Mouse (Mus musculus) inflammation-experienced regulatory T-cells, adult 6 months (primary cell): ENCODE results near the gene Immt. TPM values are rescaled to one million over a fixed set of nuclear protein-coding genes. Genes with fewer than 3 reads are reported as not detected.
A peak's percentile ranks its signal among the peaks of the same experiment; 100 is the strongest.
"Not testable (repeated sequence)": the region's sequence is repeated elsewhere in the genome, so short reads cannot be mapped to it uniquely, and the experiment has no call there.

Experiments used
- ATAC-seq: one replicate; pipeline ENCODE4 v1.8.0; 2017
- polyA plus RNA-seq, 3 experiments: library from polyadenylated mRNA; unstranded; fragments of 100-300 nt; shearing (Covaris generic); gene quantifications; one replicate each; pipeline ENCODE4 v1.2.1; 2017

The Immt gene
- polyA plus RNA-seq, result 100 to 1,000 TPM; 107 to 131 (median 127) TPM

DNA sequence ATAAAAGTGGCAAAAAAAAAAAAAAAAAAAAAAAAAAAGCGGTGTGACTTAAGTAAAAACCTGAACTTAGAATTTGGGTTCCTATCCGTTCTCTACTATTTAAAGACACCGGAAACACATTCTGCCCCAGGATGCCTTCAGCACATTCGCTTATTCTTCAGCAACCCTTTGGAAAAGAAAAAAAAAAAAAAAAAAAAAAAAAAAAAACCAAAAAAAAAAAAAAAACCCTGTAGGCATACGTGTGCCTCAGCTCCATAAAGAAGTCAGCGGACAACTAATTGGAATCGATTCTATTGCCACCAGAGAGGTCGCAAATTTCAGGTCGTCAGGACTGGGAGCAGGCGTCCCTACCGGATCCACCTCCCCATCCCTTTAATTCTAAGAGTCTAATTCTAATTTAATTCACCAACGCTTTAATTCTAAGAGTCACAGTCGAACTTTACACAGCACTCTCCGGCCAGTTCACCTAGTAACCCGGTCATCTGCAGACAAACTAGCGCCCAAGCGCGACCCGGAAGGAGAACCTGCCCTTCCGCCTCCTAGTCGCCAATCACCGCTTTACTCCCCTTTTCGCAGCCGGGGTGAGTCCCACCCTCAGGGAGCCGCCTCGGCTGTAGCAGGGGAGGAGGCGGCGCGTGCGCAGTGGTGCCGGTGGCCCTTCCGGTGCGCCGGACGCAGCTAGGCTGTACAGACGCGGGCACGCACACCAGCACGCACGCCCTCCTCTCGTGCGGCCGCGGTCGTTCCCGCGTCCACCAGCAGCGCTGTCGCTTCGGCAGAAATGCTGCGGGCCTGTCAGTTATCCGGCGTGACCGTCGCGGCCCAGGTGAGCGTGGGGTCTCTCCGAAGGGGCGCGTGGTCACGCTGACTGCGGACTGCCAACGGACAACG lies at the start of gene Immt:
Gene Immt, plus strand, starts transcription at position 642 of the 891 bp plus-strand sequence.
- ATAC-seq, result peak; percentile 82

DNA sequence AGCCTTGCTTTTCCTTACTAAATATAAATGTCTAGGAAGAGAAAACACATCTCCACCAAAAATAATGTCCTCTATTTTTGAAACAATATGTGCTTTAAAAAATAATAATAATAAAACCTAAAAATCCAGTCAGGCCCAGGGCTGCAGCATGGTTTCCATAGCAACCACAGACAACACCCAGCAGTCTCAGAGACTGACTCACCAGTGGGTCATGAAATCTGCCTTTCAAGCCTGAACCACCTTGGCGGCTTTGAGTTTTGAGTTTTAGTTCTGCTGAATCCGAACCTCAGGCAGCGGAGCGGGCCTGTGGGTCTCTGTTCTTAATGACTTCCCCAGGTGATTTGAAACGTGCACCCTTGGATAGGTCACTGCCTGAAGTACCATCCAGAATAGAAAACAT lies 48.0 kb upstream of the Immt start:
- ATAC-seq, result no peak

DNA sequence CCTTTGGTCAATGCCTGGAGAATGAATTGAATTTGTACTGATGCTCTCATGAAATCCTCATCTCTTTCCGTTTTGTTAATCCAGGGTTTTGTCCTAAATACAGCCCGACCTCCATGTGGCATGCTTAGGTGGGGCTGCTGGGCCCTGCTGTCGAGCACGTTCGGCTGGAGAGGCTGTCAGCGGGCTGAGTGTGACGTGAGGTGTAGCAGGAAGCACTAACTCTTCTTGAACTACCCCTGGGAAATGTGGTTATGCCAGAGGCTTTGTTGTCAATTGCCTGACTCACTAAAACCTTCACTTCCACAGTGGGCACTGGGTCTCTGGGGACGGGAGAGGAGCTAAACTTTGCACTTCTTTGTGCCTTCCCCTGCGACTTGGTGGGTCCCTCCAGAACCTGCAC lies 42.8 kb upstream of the Immt start:
- ATAC-seq, result no peak

DNA sequence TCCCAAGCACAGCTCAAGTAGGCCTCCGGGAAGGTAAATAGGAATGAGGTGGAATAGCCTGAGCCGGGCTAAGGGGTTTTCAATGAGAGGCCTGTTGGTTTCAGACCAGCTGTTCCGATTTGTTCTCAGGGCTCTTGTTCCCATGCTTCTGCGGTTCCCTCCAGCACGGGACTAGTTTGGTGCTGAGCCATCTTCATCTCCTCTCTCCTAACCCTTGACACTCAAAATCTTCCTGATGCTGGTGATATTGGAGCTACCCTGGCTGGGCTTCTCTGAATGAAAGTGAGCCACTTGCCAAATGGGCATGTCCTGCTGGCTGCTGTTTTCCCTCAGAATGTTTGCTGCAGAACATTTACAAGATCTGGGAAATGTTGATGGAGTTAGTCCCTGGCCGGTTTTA lies 39.4 kb upstream of the Immt start:
- no peak for ATAC-seq

DNA sequence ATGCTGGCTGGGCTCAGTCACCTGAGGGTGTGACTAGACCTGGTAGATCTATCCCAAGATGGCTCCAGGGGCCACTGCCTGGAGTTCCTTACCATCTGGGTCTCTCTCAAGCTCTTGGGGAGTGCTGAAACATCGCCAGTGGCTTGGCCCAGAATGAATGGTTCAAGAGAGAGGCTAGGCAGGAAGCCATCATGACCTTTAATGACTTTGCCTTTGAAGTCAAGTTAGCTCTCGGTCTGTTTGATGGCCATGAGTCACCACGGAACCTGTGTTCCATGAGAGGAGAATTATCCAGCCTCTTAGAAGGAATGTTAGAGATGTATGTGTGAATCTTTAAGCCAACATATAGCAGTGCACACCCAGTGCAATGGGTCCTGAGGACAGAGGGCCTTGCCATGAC lies 31.7 kb upstream of the Immt start:
- ATAC-seq, result no peak

DNA sequence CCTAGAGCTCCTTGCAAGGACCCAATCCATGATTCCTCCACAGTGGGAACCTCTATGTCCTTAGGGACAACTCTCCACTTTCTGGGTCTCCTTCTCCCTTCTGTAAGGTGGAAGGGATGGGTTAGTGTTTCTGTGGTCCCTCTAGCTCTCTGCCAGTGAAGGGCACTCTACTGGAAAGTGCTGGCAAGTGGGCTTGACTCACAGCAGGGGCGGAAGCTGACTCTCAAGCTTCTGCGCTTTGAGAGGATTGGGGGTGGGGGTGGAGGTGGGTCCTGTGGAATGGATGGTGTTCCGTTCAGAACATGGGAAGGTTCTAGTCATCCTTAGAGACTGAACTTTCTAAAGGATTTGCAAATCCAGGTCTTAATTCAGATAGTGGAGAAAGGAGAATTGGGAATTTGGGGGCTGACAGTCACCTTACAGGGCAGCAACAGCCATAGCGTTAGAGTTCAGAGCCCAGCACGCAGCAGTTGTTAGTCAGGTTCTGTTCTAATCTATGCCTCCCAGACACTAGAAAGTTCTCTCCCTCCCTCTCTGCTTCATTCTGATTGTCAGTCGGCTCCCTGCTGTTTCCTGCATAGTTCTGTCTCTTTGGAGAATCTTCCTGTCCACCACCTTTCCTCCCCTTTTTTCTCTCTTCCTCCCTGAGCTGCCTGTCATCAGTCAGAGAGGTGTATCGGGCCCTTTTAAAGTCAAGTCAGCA lies 30.0 kb upstream of the Immt start:
- no peak for ATAC-seq

DNA sequence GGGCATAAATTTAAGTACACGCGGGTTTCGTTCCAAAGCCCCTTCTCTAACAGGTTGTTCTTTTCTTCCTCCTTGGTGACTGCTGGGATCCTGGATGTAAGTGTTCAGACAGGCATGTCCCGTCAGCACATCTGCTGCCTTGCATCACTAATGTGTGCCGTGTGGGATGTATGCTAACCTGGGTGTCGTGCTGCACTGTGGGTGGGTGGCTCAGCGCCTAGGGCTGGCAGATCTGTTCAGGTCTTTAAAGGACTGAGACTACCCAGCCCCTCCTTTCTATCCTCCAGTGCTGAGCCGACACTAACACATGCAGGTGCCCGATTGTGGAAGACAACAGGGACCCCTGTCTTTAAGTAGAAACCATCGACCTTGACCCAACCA lies 29.4 kb upstream of the Immt start:
- no peak for ATAC-seq

DNA sequence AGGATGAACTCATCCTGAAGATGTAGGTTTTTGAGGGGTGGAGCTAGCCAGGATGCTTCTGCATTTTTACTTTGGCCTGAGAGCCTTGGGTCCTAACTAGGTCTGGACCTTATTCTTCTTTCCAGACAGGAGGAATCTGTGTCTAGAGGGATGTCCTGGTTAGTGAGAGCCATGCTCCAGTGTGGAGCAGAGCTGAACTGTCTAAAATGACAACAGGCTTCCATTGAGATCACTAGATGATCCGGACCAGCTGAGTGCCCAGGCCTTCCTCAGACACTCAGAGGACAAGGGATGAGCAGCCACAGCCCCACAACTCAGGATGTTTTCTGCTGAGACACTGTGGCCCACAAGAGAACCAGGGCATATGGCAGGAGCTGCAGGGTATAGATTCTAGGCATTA lies 27.5 kb upstream of the Immt start:
- ATAC-seq, result no peak

DNA sequence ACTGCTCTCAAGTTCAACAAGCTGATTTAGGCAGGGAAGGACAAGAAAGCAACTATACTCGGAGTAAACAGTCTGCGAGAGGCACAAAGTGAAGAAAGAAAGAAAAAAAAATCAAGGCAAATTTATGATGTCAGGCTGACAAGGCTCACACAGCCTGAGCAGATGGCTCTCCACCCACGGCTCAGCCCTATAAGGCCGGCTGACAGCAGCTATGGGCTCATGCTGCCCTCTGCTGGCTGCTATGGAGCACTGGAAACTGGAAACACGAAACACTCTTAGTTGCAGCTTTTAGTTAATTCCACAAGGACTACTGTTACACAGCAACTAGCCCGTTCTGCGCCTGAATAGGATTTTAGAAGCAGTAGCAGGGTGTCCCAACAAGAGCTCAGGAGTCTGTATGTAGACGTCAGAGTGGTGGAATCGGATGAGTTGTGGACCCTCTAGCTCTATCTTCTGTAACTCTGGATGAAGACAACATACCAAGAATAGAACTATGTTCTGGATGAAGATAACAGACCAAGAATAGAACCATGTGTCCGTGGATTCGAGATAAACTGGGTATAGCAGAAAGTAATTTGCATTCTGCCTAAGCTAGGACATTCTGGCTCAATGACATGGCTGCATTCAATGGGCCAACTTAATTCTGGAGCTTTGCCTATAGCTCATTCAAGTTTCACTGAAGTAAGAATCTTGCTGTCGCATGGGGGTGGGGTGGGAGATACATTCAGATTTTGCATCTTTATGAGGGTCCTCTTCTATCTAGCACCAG lies 26.9 kb upstream of the Immt start:
- ATAC-seq, result peak; percentile 95

DNA sequence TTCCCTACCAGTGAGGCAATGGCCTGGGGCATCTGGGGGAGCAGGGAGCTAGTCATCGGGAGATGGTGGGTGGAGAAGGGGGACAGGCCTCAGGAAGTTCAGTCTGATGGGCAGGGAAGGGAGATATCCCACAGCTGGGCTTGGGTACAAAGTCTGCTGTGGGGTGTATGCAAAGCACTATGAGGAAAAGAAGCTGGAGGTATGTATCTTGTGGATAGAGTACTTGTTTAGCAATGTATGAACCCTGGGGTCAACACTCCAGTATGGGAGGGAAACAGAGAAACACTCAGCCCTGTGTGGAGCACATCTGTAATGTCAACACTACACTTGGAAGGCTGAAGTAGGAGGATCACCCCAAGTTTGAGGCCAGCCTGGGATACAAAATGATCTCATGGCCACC lies 24.4 kb upstream of the Immt start:
- ATAC-seq, result no peak

DNA sequence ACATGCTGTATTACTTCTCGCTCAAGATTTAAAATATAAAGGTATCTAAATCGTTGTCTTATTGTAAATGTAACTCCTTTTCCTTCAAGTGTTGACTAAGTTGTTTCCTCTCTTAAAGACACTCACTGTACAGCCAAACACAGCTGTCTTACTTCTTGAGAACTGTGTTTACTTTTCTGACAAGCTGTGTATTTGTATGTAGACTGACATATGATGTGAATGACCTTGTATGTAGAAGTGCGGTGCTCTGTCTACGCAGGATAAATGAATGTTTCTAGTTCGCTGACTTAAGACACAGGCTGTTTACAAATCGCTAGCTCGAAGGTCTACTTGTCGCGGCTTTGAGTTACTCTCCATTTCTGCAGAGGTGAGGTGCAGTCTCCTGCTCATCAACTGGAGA lies 21.2 kb upstream of the Immt start:
- no peak for ATAC-seq

DNA sequence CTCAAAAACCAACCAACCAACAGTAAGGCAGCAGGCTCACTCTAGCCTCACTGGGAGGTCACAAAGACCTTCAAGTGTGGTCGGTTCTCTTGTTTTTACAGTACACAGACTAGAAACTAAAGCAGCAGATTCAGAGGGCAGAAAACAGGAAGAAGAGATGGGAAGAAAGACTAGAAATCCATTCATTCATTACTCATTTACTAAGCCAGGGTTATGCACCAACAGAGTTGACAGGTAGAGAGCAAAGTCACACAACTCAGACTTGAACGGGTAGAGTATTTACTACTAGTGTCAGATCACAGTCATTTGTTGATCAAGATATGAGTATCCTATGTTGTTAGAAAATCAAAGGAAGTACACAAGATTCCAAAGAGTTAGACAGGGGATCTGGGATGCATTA lies 18.3 kb upstream of the Immt start:
- ATAC-seq, result no peak

DNA sequence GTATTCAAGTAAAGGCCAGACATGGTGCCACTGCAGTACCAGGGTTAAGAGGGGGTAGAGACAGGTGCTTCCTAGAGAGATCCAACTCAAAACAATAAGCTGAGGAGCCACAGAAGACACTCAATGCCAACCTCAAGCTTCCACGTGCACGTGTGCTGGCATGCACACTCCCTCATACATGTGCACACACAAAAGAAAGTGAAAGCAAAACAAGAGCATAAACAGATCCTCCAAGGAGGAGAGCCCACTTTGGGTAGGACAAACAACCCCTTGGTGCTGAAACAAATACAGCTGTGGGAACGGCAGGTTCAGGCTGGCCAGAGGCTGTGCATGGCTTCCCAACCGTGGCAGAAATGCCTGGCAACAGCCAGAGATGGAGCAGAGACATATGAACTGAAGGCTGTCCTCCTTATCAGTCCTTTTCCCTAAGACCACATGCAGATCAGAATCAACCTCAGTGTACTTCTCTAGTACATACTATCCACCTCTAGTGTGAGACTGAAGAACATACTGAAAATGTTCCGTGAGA lies 11.3 kb upstream of the Immt start:
- ATAC-seq, result no peak

DNA sequence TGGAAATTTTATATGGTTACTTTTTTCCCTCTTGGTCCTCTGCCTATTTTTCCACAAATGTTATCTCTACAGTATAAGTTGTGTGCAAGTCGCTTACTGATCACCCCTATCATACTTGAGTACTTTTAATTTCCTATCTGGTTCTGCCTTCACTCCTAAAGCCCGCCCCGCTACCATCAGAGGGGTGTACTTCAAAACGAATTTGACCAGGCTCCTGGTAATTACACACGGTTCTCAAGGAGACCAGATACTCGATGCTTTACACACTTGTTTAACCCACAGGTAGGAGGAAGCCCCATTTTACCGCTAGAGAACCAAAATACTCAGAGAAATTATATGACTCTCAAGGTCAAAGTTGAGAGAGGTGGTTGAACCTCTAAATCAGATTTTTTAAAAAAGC lies 8.0 kb upstream of the Immt start:
- ATAC-seq, result peak; percentile 7

DNA sequence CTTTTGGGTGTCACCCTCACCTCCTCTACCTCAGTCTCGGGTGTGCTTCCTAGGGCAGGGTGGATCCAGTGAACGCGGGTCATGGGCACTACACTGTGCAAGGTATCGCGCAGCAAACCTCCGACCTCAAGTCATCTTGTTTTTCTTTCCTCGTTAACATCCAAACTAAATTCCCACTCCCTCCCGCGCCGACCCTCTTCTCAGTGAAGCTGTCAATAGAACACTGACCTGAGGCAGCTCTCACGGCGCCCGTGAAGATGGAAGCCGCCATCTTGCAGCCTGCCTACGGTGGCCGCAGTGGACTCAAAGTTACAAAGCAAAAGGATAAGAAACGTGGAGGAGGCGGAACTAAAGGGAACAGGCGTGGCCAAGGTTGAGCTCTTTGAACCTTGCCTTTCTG lies 7.6 kb upstream of the Immt start:
- peak; percentile 97 for ATAC-seq

DNA sequence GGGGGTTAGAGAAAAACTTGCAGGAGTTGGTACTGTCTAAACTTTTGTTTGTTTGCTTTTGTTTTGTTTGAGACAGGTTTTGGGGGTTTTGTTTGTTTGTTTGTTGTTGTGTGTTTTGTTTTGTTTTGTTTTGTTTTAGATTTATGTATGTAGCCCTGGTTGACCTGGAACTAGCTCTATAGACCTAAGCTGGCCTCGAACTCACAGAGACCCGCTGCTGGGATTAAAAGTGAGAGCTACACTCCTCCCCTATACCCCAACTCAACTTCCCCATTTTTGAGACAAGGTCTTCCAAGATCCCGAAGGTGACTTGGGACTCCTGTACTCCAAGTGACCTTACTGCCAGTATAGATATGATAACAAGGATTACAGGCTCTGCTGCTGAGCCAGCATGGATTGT lies 7.2 kb upstream of the Immt start:
- no peak for ATAC-seq

DNA sequence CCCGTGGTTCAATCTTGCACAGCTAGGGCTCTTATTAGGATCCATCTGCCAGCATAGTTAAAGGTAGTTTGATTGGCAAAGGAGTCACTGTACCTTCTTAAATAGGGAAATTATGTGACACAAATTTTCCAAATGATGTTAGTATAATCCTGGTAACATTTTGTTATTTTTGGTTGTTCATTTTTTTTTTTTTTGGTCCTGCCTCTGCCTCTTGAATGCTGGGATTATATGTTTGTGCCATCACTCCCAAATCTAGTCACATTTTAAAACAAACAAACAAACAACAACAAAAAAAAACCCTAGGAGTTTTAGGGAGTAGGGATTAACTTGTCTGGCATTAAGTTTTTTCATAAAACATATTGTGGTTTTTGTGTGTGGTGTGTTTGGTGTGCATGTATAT lies 4.3 kb upstream of the Immt start, which contains the start of gene Mrpl35:
Gene Mrpl35, minus strand, starts transcription at position 101 of the 400 bp plus-strand sequence.
- ATAC-seq, result no peak

DNA sequence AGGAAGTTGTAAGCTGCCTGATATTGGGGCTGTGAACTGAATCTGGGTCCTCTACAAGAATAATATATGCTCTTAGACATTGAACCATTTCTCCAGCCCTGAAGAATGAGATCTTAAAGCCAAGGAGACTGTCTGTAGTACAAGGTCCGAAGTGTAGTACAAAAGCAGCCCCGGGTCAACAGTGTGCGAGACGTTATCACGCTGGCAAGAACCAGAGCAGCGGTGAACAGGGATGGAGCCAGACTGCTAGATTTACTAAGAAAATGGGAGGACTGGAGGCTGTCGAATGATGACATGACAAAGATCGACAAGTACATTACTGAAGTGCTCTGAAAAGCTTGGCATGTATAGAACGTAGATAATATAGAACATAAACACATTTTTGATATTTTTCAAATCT lies 1.4 kb upstream of the Immt start:
- no peak for ATAC-seq

DNA sequence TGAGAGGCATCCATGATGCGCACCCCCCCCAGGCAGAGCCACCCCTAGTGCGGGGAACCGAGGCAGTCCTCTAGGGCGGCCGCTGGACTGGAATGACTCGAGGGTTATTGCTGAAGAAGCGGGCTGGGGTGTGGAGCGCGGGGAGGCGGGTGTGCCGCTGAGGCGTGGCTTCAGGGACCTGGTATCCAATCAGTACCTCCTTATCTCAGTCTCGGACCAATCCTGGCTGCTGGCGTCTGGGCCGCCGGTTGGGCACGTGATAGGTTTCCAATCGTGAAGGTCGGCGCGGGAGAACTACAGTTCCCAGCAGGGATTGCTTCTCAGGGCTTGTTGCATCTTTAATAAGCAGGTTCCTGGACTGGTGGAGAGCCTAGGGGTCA lies 440 bp downstream of the Immt start:
- peak; percentile 98 for ATAC-seq

DNA sequence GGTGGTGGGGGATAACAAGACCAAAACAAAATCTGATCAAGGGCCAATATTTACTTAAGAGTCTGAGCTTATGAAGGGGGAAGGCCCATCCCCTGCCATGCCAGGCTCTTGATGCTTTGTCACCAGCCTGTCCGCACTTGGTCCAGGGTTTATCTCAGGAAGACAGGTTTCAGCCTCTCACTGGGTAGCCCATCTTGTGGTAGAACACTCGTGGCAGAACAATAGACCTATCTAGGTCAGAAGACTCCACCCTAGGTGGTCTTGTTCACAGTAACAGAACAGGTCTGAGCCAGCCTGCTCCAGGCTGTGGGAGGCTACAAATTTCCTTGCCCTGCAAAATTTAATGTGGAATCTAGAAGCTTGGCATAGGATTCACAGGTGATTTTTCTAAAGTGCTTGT lies 5.7 kb downstream of the Immt start:
- ATAC-seq, result no peak

DNA sequence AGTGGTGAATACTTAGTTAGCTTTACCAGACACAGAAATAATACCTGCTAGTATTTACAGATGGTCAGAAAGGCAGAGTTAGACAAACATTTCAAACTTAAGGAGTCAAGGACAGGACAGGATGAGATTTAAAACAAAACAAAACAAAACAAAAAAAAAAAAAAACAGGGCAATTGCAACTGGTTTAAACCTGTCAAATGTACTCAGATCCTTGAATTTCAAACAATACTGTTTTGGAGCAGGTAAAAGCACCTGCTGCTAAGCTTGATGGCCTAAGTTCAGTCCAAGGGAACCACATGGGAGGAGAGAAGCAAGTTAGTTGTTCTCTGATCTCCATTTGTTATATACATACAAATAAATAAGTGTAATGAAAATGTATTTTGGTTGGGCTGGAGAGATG lies 8.7 kb downstream of the Immt start:
- no peak for ATAC-seq

DNA sequence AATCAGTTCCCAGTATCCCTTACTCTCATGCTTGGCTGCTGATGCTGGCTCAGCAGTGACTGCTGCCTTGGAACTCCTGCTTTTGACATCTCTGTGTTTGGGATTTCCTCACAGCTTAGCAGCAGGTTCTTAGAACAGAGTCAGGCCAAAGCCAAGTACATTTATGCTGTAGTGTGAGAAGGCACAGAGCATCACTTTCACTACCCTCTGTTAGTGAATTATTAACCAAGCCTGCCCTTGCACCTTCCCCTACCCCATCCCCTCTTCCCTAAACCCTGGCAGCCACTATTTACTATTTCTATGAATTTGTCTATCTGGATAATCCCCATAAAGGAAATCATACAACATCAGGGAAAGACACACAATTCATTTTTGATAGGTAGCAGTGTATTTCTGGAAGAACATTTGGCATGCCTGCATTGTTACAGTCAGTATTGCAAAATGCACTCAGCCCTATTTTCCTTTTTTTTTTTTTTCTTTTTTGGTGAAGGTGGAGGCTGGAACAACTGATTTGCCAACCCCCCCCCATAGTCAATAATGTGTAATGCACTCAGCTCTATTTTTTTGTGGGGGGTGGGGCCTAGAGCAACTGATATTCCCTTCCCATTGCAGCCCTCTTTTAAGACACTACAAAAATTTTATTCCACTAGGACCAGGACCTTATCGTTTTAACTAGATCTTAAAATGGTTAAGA lies 9.6 kb downstream of the Immt start:
- no peak for ATAC-seq

DNA sequence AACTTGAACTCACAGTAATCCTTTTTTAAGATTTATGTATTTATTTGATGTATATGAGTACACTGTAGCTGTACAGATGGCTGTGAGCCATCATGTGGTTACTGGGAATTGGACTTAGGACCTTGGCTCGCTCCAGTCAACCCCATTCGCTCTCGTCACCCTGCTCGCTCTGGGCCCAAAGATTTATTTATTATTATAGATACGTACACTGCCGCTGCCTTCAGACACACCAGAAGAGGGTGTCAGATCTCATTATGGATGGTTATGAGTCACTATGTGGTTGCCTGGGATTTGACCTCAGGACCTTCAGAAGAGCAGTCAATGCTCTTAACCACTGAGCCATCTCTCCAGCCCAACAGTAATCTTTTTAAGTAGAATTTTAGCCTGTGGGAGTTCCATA lies 15.8 kb downstream of the Immt start:
- not testable (repeated sequence) for ATAC-seq
